Mouse (Mus musculus) thymus, adult 18-20 months (tissue): ENCODE measurements around the gene Pex11g.

Experiments
- DNase-seq, 2 experiments: peaks; one replicate each; pipeline ENCODE4 v3.0.0; 2022; ENCODE audit warnings: mixed read lengths in 2 of 2

Pex11g gene

GRCm38 (mm10) chr8:3467006-3467885 lies at the start of gene Pex11g:
Gene Pex11g, minus strand, starts transcription at chr8:3467680.
- DNase-seq: peak; percentile 83 to 88

- no peak for DNase-seq
Observed at GRCm38 (mm10) chr8:3517117-3517495, 49.6 kb upstream of the Pex11g start.

- DNase-seq: peak; percentile 87 to 92
Observed at GRCm38 (mm10) chr8:3516450-3517116, 49.1 kb upstream of the Pex11g start.

GRCm38 (mm10) chr8:3515771-3516417 lies 48.4 kb upstream of the Pex11g start:
- DNase-seq: peak in 1 of 2 experiments; percentile 29

- DNase-seq: peak; percentile 72 to 81
Observed at GRCm38 (mm10) chr8:3515260-3515671, 47.8 kb upstream of the Pex11g start, which contains the start of gene Pnpla6. Gene Pnpla6, plus strand, starts transcription at chr8:3515384.

GRCm38 (mm10) chr8:3514681-3515247 lies 47.3 kb upstream of the Pex11g start:
- DNase-seq: no peak

- DNase-seq: no peak
Observed at GRCm38 (mm10) chr8:3507979-3508754, 40.7 kb upstream of the Pex11g start.

GRCm38 (mm10) chr8:3502217-3502616 lies 34.7 kb upstream of the Pex11g start:
- no peak for DNase-seq

- DNase-seq: peak; percentile 96 to 97
Observed at GRCm38 (mm10) chr8:3500235-3501090, 33.0 kb upstream of the Pex11g start, which contains the start of gene Mcoln1. Gene Mcoln1, plus strand, starts transcription at chr8:3500457.

GRCm38 (mm10) chr8:3499751-3500150 lies 32.3 kb upstream of the Pex11g start:
- no peak for DNase-seq

GRCm38 (mm10) chr8:3498583-3498982 lies 31.1 kb upstream of the Pex11g start:
- no peak for DNase-seq

- no peak for DNase-seq
Observed at GRCm38 (mm10) chr8:3496428-3496748, 28.9 kb upstream of the Pex11g start.

GRCm38 (mm10) chr8:3495578-3496427 lies 28.3 kb upstream of the Pex11g start:
- DNase-seq: no peak

GRCm38 (mm10) chr8:3493845-3494208 lies 26.3 kb upstream of the Pex11g start:
- DNase-seq: no peak

- DNase-seq: peak; percentile 51 to 59
Observed at GRCm38 (mm10) chr8:3492901-3493844, 25.7 kb upstream of the Pex11g start, which contains the start of gene Zfp358. Gene Zfp358, plus strand, starts transcription at chr8:3493138.

GRCm38 (mm10) chr8:3485192-3485591 lies 17.7 kb upstream of the Pex11g start:
- no peak for DNase-seq

- DNase-seq: no peak
Observed at GRCm38 (mm10) chr8:3483546-3483945, 16.1 kb upstream of the Pex11g start.

GRCm38 (mm10) chr8:3482240-3482740 lies 14.8 kb upstream of the Pex11g start:
- DNase-seq: no peak

GRCm38 (mm10) chr8:3481605-3482004 lies 14.1 kb upstream of the Pex11g start:
- DNase-seq: no peak
